Mouse (Mus musculus) induced T-regulatory cell, adult 2 months (primary cell): Measurements from ENCODE around the gene Slc38a9.

Experiments
- DNase-seq: peaks from one replicate; pipeline ENCODE4 v3.0.0-alpha.2; 2012; ENCODE audit warnings: low read depth

Gene Slc38a9

DNA sequence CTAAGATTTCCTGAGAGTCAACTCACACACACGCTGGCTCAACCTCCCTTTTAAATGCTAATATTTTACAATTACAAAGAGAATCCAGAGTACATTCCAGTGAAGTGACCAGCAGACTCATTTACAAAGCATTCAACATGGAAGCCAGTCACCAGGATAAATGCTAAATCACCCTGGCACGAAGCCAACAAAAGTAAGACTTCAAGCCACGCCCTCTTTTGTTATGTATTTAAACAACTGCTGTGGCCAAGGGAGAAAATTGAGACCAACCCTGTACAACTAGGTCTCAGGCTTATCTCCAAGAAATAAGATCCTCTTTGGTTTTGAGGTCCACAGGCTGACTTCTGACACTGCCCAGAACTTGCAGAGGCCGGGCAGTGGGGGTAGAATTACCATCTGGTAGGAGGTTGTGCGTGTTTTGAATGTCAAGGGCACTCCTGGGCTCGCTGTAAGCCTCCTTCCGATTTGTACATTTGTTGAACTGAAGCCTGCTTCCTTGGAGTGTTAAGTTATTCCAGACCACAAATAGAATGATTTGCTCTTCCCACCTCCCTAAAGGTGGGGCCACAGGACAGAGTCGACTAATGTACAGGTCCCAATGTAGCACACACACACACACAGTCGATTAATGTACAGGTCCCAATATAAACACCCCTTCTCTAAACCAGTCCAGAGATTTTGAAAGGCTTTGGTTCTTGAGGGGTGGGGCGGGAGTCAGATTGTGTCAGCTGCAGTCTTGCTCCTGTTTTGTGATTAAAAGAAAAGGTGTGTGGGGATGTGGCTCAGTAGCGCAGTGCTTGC, 110.2 kb downstream of the Slc38a9 start:
- no peak for DNase-seq

DNA sequence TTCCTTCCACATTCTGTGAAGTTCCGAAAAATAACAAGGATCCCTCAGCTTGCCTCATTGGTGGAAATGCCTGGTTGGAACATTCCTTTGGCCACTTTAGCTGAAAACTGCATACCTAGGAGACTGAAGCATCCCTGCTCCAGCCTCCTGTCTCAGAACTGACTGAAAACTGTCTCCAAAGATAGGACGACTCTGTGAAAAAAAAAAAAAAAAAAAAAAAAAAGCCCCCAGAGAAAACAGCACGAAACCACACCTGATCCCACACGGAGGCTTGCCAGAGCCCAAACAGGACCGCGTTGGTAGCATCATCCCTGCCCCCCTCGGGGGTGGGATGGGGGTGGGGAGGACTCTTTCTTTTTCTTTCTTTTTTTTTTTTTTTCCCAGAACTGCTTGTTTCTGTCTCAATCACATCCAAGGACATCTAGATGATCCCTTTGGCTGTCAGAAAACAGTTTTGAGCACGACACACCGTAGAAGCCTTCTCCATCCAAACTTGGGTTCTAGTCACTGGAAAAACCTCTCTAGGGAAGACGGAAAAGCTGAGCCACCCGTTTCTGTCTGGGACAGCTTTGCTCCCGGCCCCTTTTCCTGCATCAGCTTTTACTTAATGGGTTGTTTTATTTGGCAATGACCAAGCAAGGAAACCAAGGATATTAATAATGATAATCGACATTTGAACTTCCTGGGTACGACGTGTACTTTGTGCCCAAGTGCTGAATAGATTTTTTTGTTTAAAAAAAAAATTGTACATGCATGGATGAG, 111.1 kb downstream of the Slc38a9 start:
- no peak for DNase-seq

DNA sequence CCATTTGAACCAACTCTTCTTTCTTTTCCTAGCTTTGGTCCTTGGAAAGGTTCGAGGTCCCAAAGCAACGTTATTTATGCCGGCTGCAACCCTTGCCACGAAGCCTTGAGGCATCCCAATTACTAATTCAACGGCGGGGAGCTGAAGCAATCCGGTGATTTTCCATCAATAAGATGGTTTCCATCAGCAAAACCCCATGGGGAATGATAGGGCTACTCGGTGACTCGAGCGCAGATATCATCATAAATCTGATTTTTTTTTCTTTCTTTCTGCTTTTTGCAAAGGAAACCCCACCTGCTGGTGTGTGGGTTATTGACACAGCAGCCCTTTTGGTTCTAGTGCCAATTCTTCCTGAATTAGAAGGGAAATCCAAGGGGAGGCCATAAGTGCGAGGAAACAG, 111.7 kb downstream of the Slc38a9 start:
- DNase-seq = no peak

DNA sequence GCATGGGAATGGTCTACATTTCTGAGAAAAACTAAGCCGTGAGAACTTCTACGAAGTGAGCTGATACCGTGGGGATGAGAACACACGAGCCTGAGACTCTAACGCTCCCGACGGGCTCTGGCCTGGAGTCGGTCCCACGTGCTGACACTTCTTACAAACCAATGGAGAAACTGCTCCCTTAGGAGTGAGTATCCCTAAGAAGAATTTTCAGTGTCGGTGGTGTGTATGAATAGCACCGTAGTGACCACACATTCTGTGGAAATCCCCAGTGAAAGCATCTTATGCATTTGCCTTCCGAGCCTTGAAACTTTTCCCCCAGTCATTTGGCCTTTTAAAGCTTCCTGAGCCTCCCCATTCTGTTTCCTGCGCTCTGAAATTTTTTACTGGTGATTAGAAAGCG, 112.3 kb downstream of the Slc38a9 start:
- no peak for DNase-seq

DNA sequence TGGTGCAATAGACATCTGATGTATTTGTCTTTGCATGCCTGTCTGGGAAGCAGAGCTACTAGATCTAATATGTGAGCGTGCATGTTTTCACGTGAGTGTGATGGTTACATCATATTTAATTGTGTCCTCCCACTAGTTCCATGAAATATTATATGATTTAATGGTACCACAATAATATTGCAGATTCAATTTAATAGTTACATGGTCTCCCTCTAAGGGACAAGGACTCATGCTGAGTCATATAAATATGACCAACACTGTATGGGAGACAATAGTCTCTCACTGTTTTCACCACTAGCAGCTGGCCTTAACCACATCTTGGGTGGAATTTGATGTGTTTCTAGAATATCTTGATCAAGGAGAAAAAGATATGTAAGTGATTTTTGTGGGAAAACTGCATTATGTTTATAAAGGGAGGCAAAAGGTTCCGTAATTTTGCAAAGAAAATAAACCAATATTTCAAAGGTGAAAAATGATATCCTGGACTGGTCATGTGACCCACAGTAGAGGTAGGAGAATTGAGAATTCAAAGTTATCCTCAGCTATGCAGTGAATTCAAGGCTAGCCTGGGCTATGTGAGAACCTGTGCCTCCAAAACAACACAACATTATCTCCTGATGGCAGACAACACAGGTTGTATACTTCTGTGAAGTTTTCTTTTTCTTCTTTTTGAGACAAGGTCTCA, 113.6 kb downstream of the Slc38a9 start:
- DNase-seq = no peak

DNA sequence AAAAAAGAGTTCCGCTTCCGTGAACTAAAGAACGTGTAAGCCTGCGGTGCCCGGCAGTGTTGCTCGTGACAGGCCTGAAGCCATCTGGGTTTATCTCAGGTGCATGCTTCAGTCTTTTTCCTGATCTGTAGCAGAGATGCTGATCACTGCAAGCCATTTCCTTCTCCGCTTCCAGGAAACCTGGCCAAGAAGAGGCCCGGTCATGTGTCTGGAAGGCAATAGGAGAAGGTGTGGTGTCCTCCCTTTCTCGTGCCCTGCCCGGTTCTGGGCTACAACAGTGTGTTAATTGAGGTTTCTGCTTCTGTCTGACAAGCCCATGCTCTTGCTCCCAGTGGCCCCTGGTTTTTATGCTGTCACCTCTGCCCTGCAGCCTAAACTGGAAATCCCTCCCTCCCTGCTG, 115.3 kb downstream of the Slc38a9 start:
- DNase-seq = no peak

DNA sequence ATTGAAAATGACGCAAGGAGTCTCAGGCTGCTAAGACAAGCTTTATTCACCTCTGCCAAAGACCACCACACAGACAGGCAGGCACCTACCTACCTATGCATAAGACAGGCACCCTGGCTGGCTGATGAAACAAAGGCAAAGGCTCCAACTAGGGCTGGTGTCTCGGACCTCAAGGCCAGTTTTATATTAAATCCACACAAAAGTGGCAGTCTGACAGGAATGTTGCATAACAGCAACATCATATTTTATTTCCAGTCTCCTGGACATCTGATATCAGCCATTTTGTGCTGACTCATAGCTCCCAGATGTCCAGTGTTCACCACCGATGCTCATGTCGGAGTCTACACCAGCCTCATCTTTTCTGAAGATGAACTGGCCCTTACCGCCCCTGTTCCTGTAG, 117.9 kb downstream of the Slc38a9 start:
- no peak for DNase-seq

DNA sequence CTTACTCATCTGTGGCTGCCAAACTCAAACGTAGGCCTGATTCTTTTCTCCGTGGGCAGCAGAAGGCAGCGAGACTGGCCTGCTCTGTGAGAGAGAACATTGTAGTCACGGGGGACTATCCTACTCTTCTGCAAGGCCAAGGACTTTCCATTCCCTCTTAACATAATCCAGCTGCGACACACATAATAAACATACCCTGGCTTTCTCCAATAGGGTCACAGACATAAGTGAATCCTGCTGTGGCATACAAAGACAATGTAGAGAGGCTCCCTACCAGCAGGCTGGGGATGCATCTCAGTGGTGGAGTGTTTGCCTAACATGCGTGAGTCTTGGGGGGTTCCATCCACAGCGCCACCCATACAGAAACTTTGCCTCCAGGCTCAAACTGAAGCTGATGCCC, 124.8 kb downstream of the Slc38a9 start:
- DNase-seq = peak; percentile 18

DNA sequence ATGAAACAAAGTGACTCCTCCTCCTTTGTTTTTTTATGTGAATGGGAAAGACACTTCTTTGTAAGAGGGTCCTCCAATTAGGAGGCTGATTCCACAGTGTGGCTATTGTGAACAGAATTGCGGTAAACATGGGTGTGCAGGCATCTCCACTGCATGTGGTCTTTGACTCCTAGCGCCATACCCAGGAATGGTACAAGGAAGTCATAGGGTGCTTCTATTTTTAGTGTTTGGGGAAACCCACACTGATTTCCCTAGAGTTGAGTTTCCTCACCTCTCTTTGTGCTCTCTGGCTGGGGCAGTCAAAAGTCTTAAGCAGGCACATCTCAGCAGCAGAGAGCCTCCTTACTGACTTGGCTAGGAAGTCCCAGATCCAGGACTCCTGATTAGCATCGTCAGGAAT, 125.6 kb downstream of the Slc38a9 start:
- no peak for DNase-seq

DNA sequence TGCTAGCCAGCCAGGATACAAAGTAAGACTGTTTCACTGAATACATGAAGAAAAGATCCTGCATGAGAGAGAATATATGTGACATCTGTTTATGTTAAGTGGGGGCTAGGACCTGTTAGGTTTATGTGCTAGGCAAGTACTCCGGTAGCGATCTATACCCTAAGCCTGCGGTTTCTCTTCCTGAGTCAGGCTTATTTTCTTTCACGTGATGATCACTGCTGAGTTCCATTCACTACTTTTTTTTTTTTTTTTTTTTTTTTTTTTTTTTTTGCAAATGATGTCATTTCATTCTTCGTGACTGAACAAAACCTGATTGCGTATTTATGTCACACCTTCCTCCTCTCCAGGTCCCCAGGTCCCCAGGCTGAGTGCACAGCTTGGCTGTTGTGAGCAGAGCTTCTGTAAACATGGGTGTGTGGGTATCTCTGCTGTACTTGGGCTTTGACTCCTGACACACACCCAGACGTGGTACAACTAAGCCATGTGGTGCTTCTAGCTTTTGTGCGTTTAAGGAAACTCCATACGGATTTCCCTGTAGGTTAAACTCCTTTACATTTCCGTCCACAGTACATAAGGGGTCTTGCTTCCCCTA, 126.5 kb downstream of the Slc38a9 start:
- no peak for DNase-seq
